Mouse (Mus musculus): ENCODE data around the gene Esp31. TPM values are rescaled to one million over a fixed set of nuclear protein-coding genes. Genes with fewer than 3 reads are reported as not detected.

Gene Esp31
- polyA plus RNA-seq (2017; shearing (Covaris generic)): not detected

DNA sequence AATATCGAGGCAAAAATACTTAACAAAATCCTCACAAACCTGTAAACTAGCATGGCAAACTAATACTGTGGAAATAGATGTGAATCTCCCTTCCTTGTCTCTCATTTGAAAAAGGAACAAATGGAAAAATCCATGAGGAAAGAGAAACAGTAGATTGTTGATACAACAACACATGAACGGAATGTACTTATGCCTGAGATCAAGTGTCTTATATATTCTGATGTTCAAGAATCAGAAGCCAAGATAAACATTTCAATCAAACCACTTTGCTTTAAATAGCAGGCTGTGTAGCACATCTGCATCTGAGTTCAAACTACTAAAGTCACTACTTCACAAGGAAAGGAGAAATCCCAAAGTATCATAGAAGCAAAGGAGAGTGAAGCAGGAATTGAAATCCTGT, at the start of gene Esp31:
Esp31 (plus strand) TSS at position 301 of the 400 bp plus-strand sequence.

Other genes with a start within 250 kb of the Esp31 start
- gene Esp36, start 219.3 kb upstream of the Esp31 start, polyA plus RNA-seq (2017; shearing (Covaris generic)): not detected
- not detected for gene Esp34, start 85.3 kb upstream of the Esp31 start, polyA plus RNA-seq (2017; shearing (Covaris generic))

Measured in effector memory CD4-positive, alpha-beta T cell, adult 7 months (primary cell).